Mouse (Mus musculus) CD4-positive, CD25-positive, alpha-beta regulatory T cell, adult 9 weeks (primary cell): Measurements from ENCODE around the gene Il2ra. TPM values are rescaled to one million over a fixed set of nuclear protein-coding genes. Genes with fewer than 3 reads are reported as not detected.

Experiments
- polyA plus RNA-seq: library from polyadenylated mRNA; unstranded; fragments of 100-300 nt; shearing (Covaris generic); gene quantifications from one replicate; pipeline ENCODE4 v1.2.1, GENCODE M21; 2017

Il2ra gene
- 403 TPM for polyA plus RNA-seq

DNA sequence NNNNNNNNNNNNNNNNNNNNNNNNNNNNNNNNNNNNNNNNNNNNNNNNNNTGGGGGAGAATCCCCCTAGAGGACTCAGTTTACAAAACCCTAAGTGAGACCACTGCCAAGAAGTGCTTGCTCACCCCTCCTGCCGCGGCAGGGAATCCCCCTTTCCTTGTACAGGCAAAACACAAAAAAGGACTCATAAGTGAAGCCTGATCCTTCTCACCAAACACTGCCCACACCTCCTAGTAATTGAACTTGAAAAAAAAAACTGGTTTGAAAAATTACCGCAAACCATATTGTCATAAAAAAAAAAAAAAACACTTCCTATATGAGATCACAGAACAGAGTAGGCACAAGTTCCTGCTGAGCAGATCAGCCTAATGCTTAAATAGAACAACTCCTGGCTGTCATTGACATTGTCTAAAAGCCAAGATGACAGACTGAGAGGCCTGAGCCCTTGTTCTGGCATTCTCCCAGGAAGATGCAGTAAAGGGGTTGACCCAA is at the start of gene Il2ra:
Il2ra (plus strand) TSS at position 357 of the 491 bp plus-strand sequence.

DNA sequence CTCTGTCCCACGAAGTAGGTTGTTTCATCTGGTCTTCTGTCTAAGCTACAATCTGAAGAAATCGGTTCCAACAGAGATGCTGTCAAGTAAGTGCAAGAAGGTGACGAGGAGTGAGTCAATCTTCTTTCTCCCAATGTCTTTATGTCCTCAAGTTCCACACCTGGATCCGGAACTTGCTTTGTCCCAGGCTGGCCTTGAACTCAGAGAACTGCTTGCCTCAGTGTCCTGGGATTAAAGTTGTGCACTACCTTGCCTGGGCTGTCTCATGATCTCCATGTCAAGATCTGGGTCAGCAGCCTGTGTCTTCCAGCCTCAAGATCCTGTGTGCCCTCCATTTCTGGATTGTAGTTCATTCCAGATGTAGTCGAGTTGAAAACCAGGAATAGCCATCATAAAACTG is 38.6 kb upstream of the Il2ra start, which contains the start of gene Rbm17:
Rbm17 (minus strand) TSS at position 101 of the 400 bp plus-strand sequence.

DNA sequence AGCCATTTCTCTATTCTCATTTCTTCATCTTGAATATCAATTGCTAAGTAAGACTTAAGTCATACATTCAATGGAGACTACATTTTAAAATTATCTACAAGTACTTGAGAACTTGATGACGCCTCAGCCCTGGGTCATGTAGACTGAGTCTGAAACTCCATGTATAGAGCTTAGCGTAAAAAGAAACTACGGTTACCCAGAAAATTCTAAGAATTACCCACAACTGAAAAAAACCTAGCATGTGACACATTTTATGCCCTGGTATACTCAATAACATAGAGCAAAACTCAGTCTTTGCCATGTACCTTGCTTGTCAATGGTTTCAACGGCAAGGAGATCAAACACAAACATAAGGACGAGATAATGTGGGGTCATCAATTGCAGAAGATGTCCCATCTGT is 16.7 kb upstream of the Il2ra start, which contains the start of gene Gm17490:
Gm17490 (minus strand) TSS at position 375 of the 400 bp plus-strand sequence.

DNA sequence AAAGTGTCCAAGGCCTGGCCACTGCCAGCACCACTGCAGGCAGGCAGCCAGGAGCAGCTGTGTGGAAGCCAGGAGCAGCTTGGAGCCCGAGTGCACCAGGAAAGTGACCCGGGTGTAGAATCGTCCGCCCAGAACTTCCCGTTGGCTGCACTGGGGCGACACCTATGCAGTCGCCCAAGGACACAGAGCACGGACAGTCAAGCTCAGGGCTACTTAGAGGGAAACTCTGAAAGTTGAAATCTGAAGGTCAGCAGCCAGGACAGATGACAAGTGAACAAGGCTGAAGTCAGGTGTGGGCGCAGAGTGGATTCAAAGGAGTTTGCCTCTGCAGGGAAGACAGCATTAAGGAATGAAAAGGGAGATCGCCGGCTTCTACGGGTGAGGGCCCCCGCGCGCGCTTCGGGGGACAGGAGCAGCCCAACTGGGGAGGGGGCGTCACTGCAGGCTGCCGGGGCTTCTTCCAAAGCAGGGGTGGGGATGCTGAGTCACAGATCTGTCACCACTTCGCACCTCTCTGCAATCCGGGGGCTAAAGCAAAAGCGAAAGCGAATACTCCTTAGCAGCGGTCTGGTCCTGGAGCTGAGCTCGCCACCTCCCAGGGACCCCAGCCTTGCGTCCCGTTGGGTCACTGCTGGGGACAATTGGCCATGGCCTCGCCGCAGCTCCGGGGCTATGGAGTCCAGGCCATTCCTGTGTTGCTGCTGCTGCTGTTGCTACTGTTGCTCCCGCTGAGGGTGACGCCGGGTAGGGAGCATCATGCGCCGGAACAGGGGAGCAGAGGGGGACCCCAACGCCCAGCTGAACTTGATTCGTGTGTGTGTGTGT is 62.8 kb downstream of the Il2ra start, which contains the start of gene Il15ra:
Il15ra (plus strand) TSS at position 90 of the 825 bp plus-strand sequence.

Other genes with a start within 250 kb of the Il2ra start
- gene Pfkfb3, start 88.7 kb upstream of the Il2ra start, polyA plus RNA-seq, result 14.7 TPM
- 28.8 TPM for gene Rbm17, start 38.7 kb upstream of the Il2ra start, polyA plus RNA-seq
- gene Gm17490, start 16.5 kb upstream of the Il2ra start, polyA plus RNA-seq, result not detected
- 33.9 TPM for gene Il15ra, start 62.5 kb downstream of the Il2ra start, polyA plus RNA-seq
- 88.4 TPM for gene Fbh1, start 134.8 kb downstream of the Il2ra start, polyA plus RNA-seq
- 88.1 TPM for gene Ankrd16, start 135.1 kb downstream of the Il2ra start, polyA plus RNA-seq